In the genomic region with DNA sequence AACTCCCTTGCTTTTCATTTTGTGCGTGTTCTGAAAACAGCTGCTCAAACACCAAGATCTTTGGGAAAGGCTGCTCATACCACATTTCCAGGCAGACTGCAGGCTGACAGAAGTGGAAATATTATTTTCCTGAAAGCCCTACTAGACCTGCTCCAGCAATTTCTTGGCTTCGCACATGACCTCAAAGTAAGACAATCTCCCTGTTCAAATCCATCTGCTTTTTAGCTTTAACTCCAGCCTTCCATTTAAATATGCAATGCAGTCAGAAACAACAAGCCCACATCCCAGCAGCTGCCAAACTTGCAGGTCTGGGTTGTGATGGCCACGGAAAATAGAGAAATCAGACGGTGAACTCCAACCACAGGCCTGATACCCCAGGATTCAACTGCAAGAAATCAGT, we compare ENCODE assay signal across 26 mouse cellular contexts. TPM values are rescaled to one million over a fixed set of nuclear protein-coding genes. Genes with fewer than 3 reads are reported as not detected.
DNase-seq lines count a peak whose midpoint lies in the region; ATAC-seq and TF ChIP-seq lines count a peak whose summit lies in the region.
"Had no signal": no experiment of that assay in that cellular context is flagged by ENCODE, and none has a peak within 500 bp of the region (broad histone marks: within the 10 kb centered on the region; RNA-seq: fewer than 3 reads in every experiment).

No protein-coding gene starts in this region.

- no peak overlapping the region for H3K27ac ChIP-seq in heart, embryonic 10.5 days
- peak overlapping the region; percentile 15; the same call in 1 of the 2 replicates for H3K27ac ChIP-seq in stomach, embryonic 14.5 days (ENCODE audit: low read length)
- H3K27ac ChIP-seq in stomach, postnatal 0 days (replicated peaks) = no peak overlapping the region
- peak overlapping the region; percentile 76 for H3K27ac ChIP-seq in limb, embryonic 15.5 days
- H3K27ac ChIP-seq: forebrain, embryonic 12.5 days; forebrain, embryonic 15.5 days; heart, adult 2 months; hindbrain, embryonic 12.5 days; hindbrain, embryonic 15.5 days had no signal

- H3K4me2 ChIP-seq in stomach, embryonic 14.5 days (replicated peaks; ENCODE audit: low read depth, low read length) = no peak overlapping the region
- no peak overlapping the region for H3K4me2 ChIP-seq in stomach, postnatal 0 days (replicated peaks; ENCODE audit: low read depth)
- no peak overlapping the region for H3K4me2 ChIP-seq in limb, embryonic 15.5 days
- H3K4me2 ChIP-seq: forebrain, embryonic 12.5 days; forebrain, embryonic 15.5 days; heart, embryonic 11.5 days; hindbrain, embryonic 12.5 days; hindbrain, embryonic 15.5 days had no signal

- H3K9ac ChIP-seq in stomach, embryonic 14.5 days (replicated peaks; ENCODE audit: low read depth, low read length) = no peak overlapping the region
- no peak overlapping the region for H3K9ac ChIP-seq in stomach, postnatal 0 days (ENCODE audit: low read length)
- no peak overlapping the region for H3K9ac ChIP-seq in limb, embryonic 15.5 days
- H3K9ac ChIP-seq: forebrain, embryonic 12.5 days; forebrain, embryonic 15.5 days; hindbrain, embryonic 12.5 days; hindbrain, embryonic 15.5 days had no signal

- H3K4me1 ChIP-seq in heart, embryonic 10.5 days = no peaks in the 10 kb centered on the region
- H3K4me1 ChIP-seq in stomach, embryonic 14.5 days (ENCODE audit: control insufficient read depth, insufficient read depth, low read length) = no peaks in the 10 kb centered on the region
- H3K4me1 ChIP-seq in stomach, postnatal 0 days (replicated peaks; ENCODE audit: control insufficient read depth, insufficient read depth) = no peaks in the 10 kb centered on the region
- H3K4me1 ChIP-seq in limb, embryonic 15.5 days = peaks cover 5% of the 10 kb centered on the region; the same call in 1 of the 2 replicates
- H3K4me1 ChIP-seq: forebrain, embryonic 12.5 days; hindbrain, embryonic 12.5 days; hindbrain, embryonic 15.5 days had no signal

- no peaks in the 10 kb centered on the region for H3K27me3 ChIP-seq in heart, embryonic 10.5 days (ENCODE audit: insufficient read depth, poor library complexity, severe bottlenecking)
- H3K27me3 ChIP-seq in stomach, embryonic 14.5 days (ENCODE audit: control insufficient read depth, insufficient read depth, low read length) = no peaks in the 10 kb centered on the region
- no peaks in the 10 kb centered on the region for H3K27me3 ChIP-seq in stomach, postnatal 0 days (ENCODE audit: control insufficient read depth, insufficient read depth, low read length)
- H3K27me3 ChIP-seq in limb, embryonic 15.5 days = no peaks in the 10 kb centered on the region
- H3K27me3 ChIP-seq: CH12.LX; forebrain, embryonic 12.5 days; forebrain, embryonic 15.5 days; hindbrain, embryonic 12.5 days; hindbrain, embryonic 15.5 days; Patski had no signal

- 86% methylated on average over 4 of the region's 4 CpGs for WGBS in heart, embryonic 10.5 days
- 76% methylated on average over 4 of the region's 4 CpGs for WGBS in stomach, embryonic 14.5 days
- WGBS in stomach, postnatal 0 days = 68% methylated on average over 4 of the region's 4 CpGs
- WGBS in limb, embryonic 15.5 days = 56% methylated on average over 4 of the region's 4 CpGs

- TF ChIP-seq CTCF in stomach, postnatal 0 days (IDR thresholded peaks at IDR 0.05; ENCODE audit: low read depth) = no peak

- no peak for ATAC-seq in stomach, embryonic 14.5 days (ENCODE audit: insufficient number of reproducible peaks, insufficient read depth, low FRiP score, low read depth)
- no peak for ATAC-seq in stomach, postnatal 0 days (ENCODE audit: low FRiP score, low TSS enrichment)
- peak; percentile 58; the same call in 1 of the 2 replicates for ATAC-seq in limb, embryonic 15.5 days (ENCODE audit: insufficient number of reproducible peaks, low FRiP score, low TSS enrichment, low read depth)
- ATAC-seq: forebrain, embryonic 15.5 days; Patski had no signal

- H3K4me3 ChIP-seq in heart, embryonic 10.5 days = no peak overlapping the region
- H3K4me3 ChIP-seq in stomach, embryonic 14.5 days (ENCODE audit: low read depth, low read length) = no peak overlapping the region
- H3K4me3 ChIP-seq in stomach, postnatal 0 days (ENCODE audit: low read depth, low read length) = no peak overlapping the region
- H3K4me3 ChIP-seq in limb, embryonic 15.5 days = no peak overlapping the region
- H3K4me3 ChIP-seq: erythroblast, embryonic 14.5 days; forebrain, embryonic 12.5 days; forebrain, embryonic 15.5 days; heart, adult 2 months; hindbrain, embryonic 12.5 days; hindbrain, embryonic 15.5 days had no signal

- TF ChIP-seq EP300 in stomach, postnatal 0 days (optimal IDR thresholded peaks at IDR 0.05) = no peak

- DNase-seq in heart, adult 11 months = peak; percentile 34
- DNase-seq in heart, embryonic 10.5 days (ENCODE audit: low spot score) = no peak
- no peak for DNase-seq in stomach, postnatal 0 days (ENCODE audit: low spot score)
- DNase-seq in urinary bladder, adult 2 months (ENCODE audit: low spot score) = no peak
- DNase-seq: adrenal gland, postnatal 10 days; adrenal gland, postnatal 36 days; B cell, adult 2 months; cerebellum, adult 18-20 months; cerebellum, adult 9-10 months; cerebellum, postnatal 14 days; gastrocnemius, postnatal 25 days; heart, adult 2 months had no signal

- H3K36me3 ChIP-seq in heart, embryonic 10.5 days = no peaks in the 10 kb centered on the region
- H3K36me3 ChIP-seq in stomach, embryonic 14.5 days (ENCODE audit: control insufficient read depth, insufficient read depth, low read length) = no peaks in the 10 kb centered on the region
- H3K36me3 ChIP-seq in stomach, postnatal 0 days (ENCODE audit: control insufficient read depth, insufficient read depth, low read length) = no peaks in the 10 kb centered on the region
- H3K36me3 ChIP-seq in limb, embryonic 15.5 days = no peaks in the 10 kb centered on the region
- H3K36me3 ChIP-seq: forebrain, embryonic 12.5 days; forebrain, embryonic 15.5 days; G1E; hindbrain, embryonic 12.5 days; hindbrain, embryonic 15.5 days had no signal

- H3K9me3 ChIP-seq in heart, embryonic 10.5 days = no peaks in the 10 kb centered on the region
- no peaks in the 10 kb centered on the region for H3K9me3 ChIP-seq in stomach, embryonic 14.5 days (ENCODE audit: control insufficient read depth, low read depth, low read length)
- H3K9me3 ChIP-seq in stomach, postnatal 0 days (ENCODE audit: control insufficient read depth, low read length) = no peaks in the 10 kb centered on the region
- no peaks in the 10 kb centered on the region for H3K9me3 ChIP-seq in limb, embryonic 15.5 days
- H3K9me3 ChIP-seq: forebrain, embryonic 12.5 days; forebrain, embryonic 15.5 days; G1E; hindbrain, embryonic 12.5 days; hindbrain, embryonic 15.5 days had no signal

RNA-seq across cellular contexts. Expression of a gene that starts 39.3 kb away (rescaled TPM):
- not detected in 2 replicates for polyA plus RNA-seq in heart, embryonic 10.5 days (2016; fragmentation: Nextera tagmentation; extraction: Ambion mirVana)
- not detected in 2 replicates for polyA plus RNA-seq in stomach, embryonic 14.5 days (2014; fragmentation: Nextera tagmentation; extraction: Ambion mirVana)
- not detected in 2 replicates for polyA plus RNA-seq in stomach, postnatal 0 days (2015; fragmentation: Nextera tagmentation; extraction: Ambion mirVana)
- not detected in 2 replicates for polyA plus RNA-seq in limb, embryonic 15.5 days (2015; fragmentation: Nextera tagmentation; extraction: Ambion mirVana)
- not detected in 2 replicates for polyA plus RNA-seq in urinary bladder, adult 2 months (2012; rRNA removed)
- polyA plus RNA-seq: erythroblast, embryonic 14.5 days; forebrain, embryonic 12.5 days; forebrain, embryonic 15.5 days; G1E; gonadal fat pad, adult 2 months; heart, adult 2 months; heart, embryonic 11.5 days; heart, embryonic 14.5 days; heart, postnatal 0 days; hindbrain, embryonic 12.5 days; hindbrain, embryonic 15.5 days; Patski had no signal

RNA-seq across cellular contexts. Expression of a gene that starts 55.1 kb away (rescaled TPM):
- polyA plus RNA-seq in heart, embryonic 10.5 days (2016; fragmentation: Nextera tagmentation; extraction: Ambion mirVana) = 51.2 and 58.3 TPM in 2 replicates
- 60.4 and 61.2 TPM in 2 replicates for polyA plus RNA-seq in stomach, embryonic 14.5 days (2014; fragmentation: Nextera tagmentation; extraction: Ambion mirVana)
- 21.0 and 23.0 TPM in 2 replicates for polyA plus RNA-seq in stomach, postnatal 0 days (2015; fragmentation: Nextera tagmentation; extraction: Ambion mirVana)
- polyA plus RNA-seq in limb, embryonic 15.5 days (2015; fragmentation: Nextera tagmentation; extraction: Ambion mirVana) = 42.8 and 46.6 TPM in 2 replicates
- 29.6 and 31.0 TPM in 2 replicates for polyA plus RNA-seq in urinary bladder, adult 2 months (2012; rRNA removed)

RNA-seq across cellular contexts. Expression of a gene that starts 55.3 kb away (rescaled TPM):
- 238 and 256 TPM in 2 replicates for polyA plus RNA-seq in heart, embryonic 10.5 days (2016; fragmentation: Nextera tagmentation; extraction: Ambion mirVana)
- polyA plus RNA-seq in stomach, embryonic 14.5 days (2014; fragmentation: Nextera tagmentation; extraction: Ambion mirVana) = 340 and 368 TPM in 2 replicates
- 350 and 355 TPM in 2 replicates for polyA plus RNA-seq in stomach, postnatal 0 days (2015; fragmentation: Nextera tagmentation; extraction: Ambion mirVana)
- polyA plus RNA-seq in limb, embryonic 15.5 days (2015; fragmentation: Nextera tagmentation; extraction: Ambion mirVana) = 271 and 274 TPM in 2 replicates
- 143 and 180 TPM in 2 replicates for polyA plus RNA-seq in urinary bladder, adult 2 months (2012; rRNA removed)

Comparison
In these comparisons a context has a peak if more than half of its experiments do, and no peak if none do; other contexts are left out.
1. H3K27ac ChIP-seq: peak in stomach, embryonic 14.5 days (single experiment) and limb, embryonic 15.5 days (single experiment); none in heart, embryonic 10.5 days (single experiment) and stomach, postnatal 0 days (single experiment).